Mouse (Mus musculus) left cerebral cortex, adult 18-20 months (tissue): ENCODE data around the gene St7l. TPM values are rescaled to one million over a fixed set of nuclear protein-coding genes. Genes with fewer than 3 reads are reported as not detected.

Experiments
- DNase-seq, 2 experiments: peaks; one replicate each; pipeline ENCODE4 v3.0.0; 2021 to 2022; ENCODE audit warnings: low spot score in 2 of 2, mixed read lengths in 1 of 2
- total RNA-seq, 2 experiments: library from RNA; stranded (reverse); gene quantifications; 2 replicates each; pipeline ENCODE4 v1.2.3; 2021

Gene St7l
- total RNA-seq, 2 experiments from 2014 or later: 32.7 to 36.4 TPM

GRCm38 (mm10) chr3:104962141-104962611 lies 98.4 kb downstream of the St7l start:
- no peak for DNase-seq

GRCm38 (mm10) chr3:104962866-104963265 lies 99.1 kb downstream of the St7l start:
- DNase-seq: no peak

- no peak for DNase-seq
Observed at GRCm38 (mm10) chr3:104963331-104964276, 99.8 kb downstream of the St7l start.

- no peak for DNase-seq
Observed at GRCm38 (mm10) chr3:104965070-104965855, 101.5 kb downstream of the St7l start.

- no peak for DNase-seq
Observed at GRCm38 (mm10) chr3:104965991-104966554, 102.3 kb downstream of the St7l start.

GRCm38 (mm10) chr3:104967548-104968300 lies 103.9 kb downstream of the St7l start:
- DNase-seq: peak; percentile 92

Other genes starting within 250 kb of the St7l start
- 10 to 100 TPM; 18.2 to 20.3 TPM for gene Slc16a1, start 225.3 kb upstream of the St7l start, total RNA-seq
- gene Ppm1j, start 82.9 kb upstream of the St7l start, total RNA-seq: 1 to 10 TPM in 1 of 2 experiments, under 1 TPM in 1; 0.70 to 1.4 TPM
- gene Fam19a3, start 82.2 kb upstream of the St7l start, total RNA-seq: under 1 TPM; 0.12 to 0.45 TPM
- 10 to 100 TPM; 31.7 to 31.8 TPM for gene Rhoc, start 75.6 kb upstream of the St7l start, total RNA-seq
- 10 to 100 TPM in 1 of 2 experiments, 1 to 10 TPM in 1; 9.1 to 10.5 TPM for gene Mov10, start 45.4 kb upstream of the St7l start, total RNA-seq
- gene Capza1, start 500 bp downstream of the St7l start, total RNA-seq: 10 to 100 TPM; 29.2 to 40.3 TPM
- gene Wnt2b, start 97.9 kb downstream of the St7l start, total RNA-seq: 1 to 10 TPM; 2.4 to 3.2 TPM
- 10 to 100 TPM; 26.0 to 31.0 TPM for gene Cttnbp2nl, start 189.1 kb downstream of the St7l start, total RNA-seq
- not detected for gene 4930564D02Rik, start 202.8 kb downstream of the St7l start, total RNA-seq